Mouse (Mus musculus) hindbrain, embryonic 16.5 days (tissue): ENCODE data around the gene Cebpa. TPM values are rescaled to one million over a fixed set of nuclear protein-coding genes. Genes with fewer than 3 reads are reported as not detected.

Source experiments
- ATAC-seq: fragments of 200-750 bp; cut with Nextera tagmentation; 2 replicates; pipeline ENCODE4 v1.8.0; 2017; ENCODE audit warnings: moderate TSS enrichment, moderate library complexity
- H3K27ac ChIP-seq: fragments of 300-500 bp; sonication (generic); 2 replicates; pipeline ENCODE4 v1.5.1; 2014; ENCODE audit warnings: low read depth, mild to moderate bottlenecking, control low read depth, low read length, moderate library complexity
- H3K27me3 ChIP-seq: fragments of 300-500 bp; sonication (generic); replicated peaks from 2 replicates; pipeline ENCODE4 v1.6.1; 2014; ENCODE audit warnings: low read length; ENCODE audit not compliant: control insufficient read depth, insufficient read depth
- H3K36me3 ChIP-seq: fragments of 300-500 bp; sonication (generic); 2 replicates; pipeline ENCODE4 v1.6.1; 2014; ENCODE audit warnings: mild to moderate bottlenecking, low read length, moderate library complexity, mixed read lengths; ENCODE audit not compliant: control insufficient read depth, insufficient read depth
- H3K4me1 ChIP-seq: fragments of 300-500 bp; sonication (generic); 2 replicates; pipeline ENCODE4 v1.6.1; 2014; ENCODE audit warnings: low read depth, low read length; ENCODE audit not compliant: control insufficient read depth, insufficient read depth
- H3K4me2 ChIP-seq: fragments of 300-500 bp; sonication (generic); 2 replicates; pipeline ENCODE4 v1.6.1; 2014; ENCODE audit warnings: mild to moderate bottlenecking, low read length, control low read depth, moderate library complexity
- H3K4me3 ChIP-seq: fragments of 300-500 bp; sonication (generic); 2 replicates; pipeline ENCODE4 v1.5.1; 2014; ENCODE audit warnings: mild to moderate bottlenecking, low read length, control low read depth, moderate library complexity
- H3K9ac ChIP-seq: fragments of 300-500 bp; sonication (generic); 2 replicates; pipeline ENCODE4 v1.6.1; 2014; ENCODE audit warnings: low read depth, mild to moderate bottlenecking, control low read depth, low read length, moderate library complexity
- H3K9me3 ChIP-seq: fragments of 300-500 bp; sonication (generic); 2 replicates; pipeline ENCODE4 v1.6.1; 2014; ENCODE audit warnings: mild to moderate bottlenecking, low read length, moderate library complexity; ENCODE audit not compliant: control insufficient read depth
- WGBS: fragments of 180-500 bp; shearing (Covaris S2); extraction: QIAGEN DNeasy Blood & Tissue Kit; methylation state at CpG from one replicate; pipeline ENCODE4 v1.1.7; 2014; 5-methylcytosine and 5-hydroxymethylcytosine counted together
- microRNA-seq: library from miRNA; unstranded; fragments of <30 nt; microRNA quantifications from one replicate; pipeline ENCODE4, GENCODE M21; 2017
- polyA plus RNA-seq: library from polyadenylated mRNA; unstranded; fragments of >200 nt; fragmentation: Nextera tagmentation; extraction: Ambion mirVana; gene quantifications from 2 replicates; pipeline ENCODE4 v1.2.1, GENCODE M21; 2015

The Cebpa gene
- polyA plus RNA-seq, 1 experiment from 2014 or later, result 0.75 TPM

- peaks cover 11% of the 10 kb centered on the region; the same call in 1 of the 2 replicates for H3K27me3 ChIP-seq
These were observed 50.2 kb downstream of the Cebpa start for GRCm38 (mm10) chr7:35169341-35169740.

More at GRCm38 (mm10) chr7:35169341-35169740, 50.2 kb downstream of the Cebpa start:
- Histone ChIP-seq H3K27ac (no peak overlapping the region), H3K9me3 (no peaks in the 10 kb centered on the region), H3K4me2 (no peak overlapping the region), H3K36me3 (no peaks in the 10 kb centered on the region), H3K9ac (no peak overlapping the region), H3K4me3 (no peak overlapping the region), H3K4me1 (peaks cover 3% of the 10 kb centered on the region; the same call in 1 of the 2 replicates)
- ATAC-seq, result peak; percentile 40; the same call in 1 of the 2 replicates
- WGBS, result 13% methylated on average over 6 of the region's 6 CpGs

Small RNAs within 50 kb of the gene (microRNA-seq; reads per million reads assigned to microRNA genes)
- not detected for gene Gm25033

Other genes with a start within 250 kb of the Cebpa start
- gene Pepd, start 206.9 kb upstream of the Cebpa start, polyA plus RNA-seq, result 66.2 and 69.5 TPM in 2 replicates
- gene Cebpg, start 62.7 kb upstream of the Cebpa start, polyA plus RNA-seq, result 25.5 and 30.0 TPM in 2 replicates
- 32.7 and 45.2 TPM in 2 replicates for gene Slc7a10, start 67.1 kb downstream of the Cebpa start, polyA plus RNA-seq
- gene Lrp3, start 96.2 kb downstream of the Cebpa start, polyA plus RNA-seq, result 25.1 and 25.5 TPM in 2 replicates
- 17.5 and 20.8 TPM in 2 replicates for gene Gpatch1, start 199.1 kb downstream of the Cebpa start, polyA plus RNA-seq
- gene Rhpn2, start 214.9 kb downstream of the Cebpa start, polyA plus RNA-seq, result 3.3 and 3.9 TPM in 2 replicates